Mouse (Mus musculus): ENCODE results near the gene Kank1. TPM values are rescaled to one million over a fixed set of nuclear protein-coding genes. Genes with fewer than 3 reads are reported as not detected.

The Kank1 gene
- total and polyA plus RNA-seq, 2 experiments: 31.7 to 33.6 TPM

DNA sequence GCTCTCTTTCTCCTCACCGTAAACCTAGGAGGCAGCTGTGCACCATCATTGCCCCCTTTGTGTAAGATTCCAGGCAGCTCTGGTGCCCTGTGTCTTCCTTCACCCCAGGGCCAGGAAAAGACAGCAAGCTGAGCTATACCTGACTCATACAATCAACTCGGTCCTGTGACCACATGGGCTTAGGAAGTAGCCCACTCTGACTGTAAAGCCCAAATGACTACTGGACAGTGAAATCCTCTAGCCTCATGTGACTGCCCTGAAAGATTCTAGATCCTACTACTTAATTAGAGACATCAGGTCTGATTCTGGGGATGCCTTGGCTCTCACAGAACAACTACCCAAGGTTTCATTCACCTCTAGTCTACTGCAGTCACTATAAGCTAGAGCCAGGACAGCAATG, 209.9 kb downstream of the Kank1 start:
- Histone ChIP-seq H3K27ac (replicated peaks; ENCODE audit: insufficient read depth, low read depth, low read length) (no peak overlapping the region), H3K4me1 (ENCODE audit: control insufficient read depth, insufficient read depth, low read length) (no peaks in the 10 kb centered on the region), H3K4me3 (ENCODE audit: insufficient read depth, low read depth, low read length) (no peak overlapping the region), H3K27me3 (ENCODE audit: control insufficient read depth, insufficient read depth, low read length) (no peaks in the 10 kb centered on the region), H3K9ac (ENCODE audit: low read depth, low read length) (no peak overlapping the region), H3K79me2 (ENCODE audit: control insufficient read depth, insufficient read depth, low read length) (no peaks in the 10 kb centered on the region), H3K36me3 (ENCODE audit: control insufficient read depth, insufficient read depth, low read length) (no peaks in the 10 kb centered on the region)
- WGBS: 73% methylated on average over 2 of the region's 2 CpGs
- no peak for TF ChIP-seq POLR2A (IDR thresholded peaks at IDR 0.05; ENCODE audit: extremely low read depth, insufficient read depth, low read length)
- no peak for TF ChIP-seq CTCF (IDR thresholded peaks at IDR 0.05; ENCODE audit: low read depth, low read length)
- DNase-seq (ENCODE audit: extremely low read depth, low read depth, low spot score): no peak

DNA sequence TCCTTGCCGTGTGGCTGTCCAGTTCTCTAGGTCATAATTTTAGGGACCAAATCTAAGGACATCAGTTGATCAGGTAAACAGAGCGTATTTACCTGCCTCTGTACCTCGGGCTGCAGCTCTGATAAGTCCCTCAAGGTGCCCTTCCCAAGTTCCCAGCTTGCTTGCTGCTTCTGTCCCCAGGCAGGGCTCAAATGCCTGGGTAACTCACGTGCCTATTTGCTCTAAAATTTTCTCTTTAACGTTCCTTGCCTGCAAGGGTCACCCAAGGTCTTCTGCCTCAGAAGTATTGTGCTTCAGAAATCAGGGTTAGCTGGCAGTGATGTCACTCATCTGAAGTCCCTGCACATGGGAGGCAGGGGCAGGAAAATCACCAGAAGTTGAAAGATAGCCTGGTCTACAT, 210.6 kb downstream of the Kank1 start:
- 32% methylated on average over 5 of the region's 5 CpGs for WGBS
- H3K27me3 ChIP-seq (ENCODE audit: control insufficient read depth, insufficient read depth, low read length): no peaks in the 10 kb centered on the region
- no peaks in the 10 kb centered on the region for H3K79me2 ChIP-seq (ENCODE audit: control insufficient read depth, insufficient read depth, low read length)
- no peak overlapping the region for H3K9ac ChIP-seq (ENCODE audit: low read depth, low read length)
- TF ChIP-seq POLR2A (IDR thresholded peaks at IDR 0.05; ENCODE audit: extremely low read depth, insufficient read depth, low read length) (no peak), CTCF (IDR thresholded peaks at IDR 0.05; ENCODE audit: low read depth, low read length) (no peak)
- H3K4me1 ChIP-seq (ENCODE audit: control insufficient read depth, insufficient read depth, low read length): no peaks in the 10 kb centered on the region
- no peak overlapping the region for H3K4me3 ChIP-seq (ENCODE audit: insufficient read depth, low read depth, low read length)
- DNase-seq (ENCODE audit: extremely low read depth, low read depth, low spot score): no peak
- no peak overlapping the region for H3K27ac ChIP-seq (replicated peaks; ENCODE audit: insufficient read depth, low read depth, low read length)
- no peaks in the 10 kb centered on the region for H3K36me3 ChIP-seq (ENCODE audit: control insufficient read depth, insufficient read depth, low read length)

DNA sequence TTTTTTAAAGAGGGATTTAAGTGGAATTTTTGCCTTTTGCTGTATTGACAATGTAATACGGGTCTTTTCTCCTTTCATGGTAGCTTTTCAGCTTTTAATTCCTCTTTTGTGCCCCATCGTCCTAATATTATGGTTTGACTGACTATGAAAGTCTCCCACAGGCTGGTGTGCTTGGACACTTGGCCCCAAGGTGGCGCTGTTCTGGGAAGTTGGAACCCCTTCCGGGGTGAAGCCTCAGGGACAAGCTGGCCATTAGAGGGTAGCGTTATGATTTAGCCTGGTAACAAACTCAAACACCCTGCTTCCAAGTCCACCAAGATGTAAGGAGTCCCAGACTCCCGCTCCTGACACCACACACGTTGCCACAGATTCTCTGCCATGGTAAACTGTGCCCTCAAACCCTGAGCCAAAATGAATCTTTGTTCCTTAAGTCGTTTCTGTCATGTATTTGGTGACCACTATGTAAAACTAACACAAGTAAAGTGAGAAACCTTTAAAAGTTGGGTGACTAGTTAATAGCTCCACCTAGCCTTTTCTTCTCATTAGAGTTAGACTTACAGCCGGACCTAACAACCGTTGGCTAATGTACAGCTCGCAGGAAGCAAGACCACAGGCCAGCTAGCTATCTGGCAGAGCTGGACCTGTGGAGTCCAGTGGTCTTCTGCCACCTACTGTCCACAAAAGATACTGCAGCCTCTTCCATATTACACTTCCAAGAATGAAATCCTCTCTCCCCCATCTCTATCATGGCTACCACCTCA, 214.3 kb downstream of the Kank1 start:
- Histone ChIP-seq H3K36me3 (ENCODE audit: control insufficient read depth, insufficient read depth, low read length) (no peaks in the 10 kb centered on the region), H3K9ac (ENCODE audit: low read depth, low read length) (no peak overlapping the region), H3K79me2 (ENCODE audit: control insufficient read depth, insufficient read depth, low read length) (no peaks in the 10 kb centered on the region), H3K27ac (replicated peaks; ENCODE audit: insufficient read depth, low read depth, low read length) (no peak overlapping the region), H3K27me3 (ENCODE audit: control insufficient read depth, insufficient read depth, low read length) (no peaks in the 10 kb centered on the region), H3K4me1 (ENCODE audit: control insufficient read depth, insufficient read depth, low read length) (no peaks in the 10 kb centered on the region), H3K4me3 (ENCODE audit: insufficient read depth, low read depth, low read length) (no peak overlapping the region)
- TF ChIP-seq CTCF (IDR thresholded peaks at IDR 0.05; ENCODE audit: low read depth, low read length): peak; percentile 77
- TF ChIP-seq POLR2A (IDR thresholded peaks at IDR 0.05; ENCODE audit: extremely low read depth, insufficient read depth, low read length): no peak
- WGBS: 52% methylated on average over 11 of the region's 11 CpGs
- DNase-seq (ENCODE audit: extremely low read depth, low read depth, low spot score): peak; percentile 30

DNA sequence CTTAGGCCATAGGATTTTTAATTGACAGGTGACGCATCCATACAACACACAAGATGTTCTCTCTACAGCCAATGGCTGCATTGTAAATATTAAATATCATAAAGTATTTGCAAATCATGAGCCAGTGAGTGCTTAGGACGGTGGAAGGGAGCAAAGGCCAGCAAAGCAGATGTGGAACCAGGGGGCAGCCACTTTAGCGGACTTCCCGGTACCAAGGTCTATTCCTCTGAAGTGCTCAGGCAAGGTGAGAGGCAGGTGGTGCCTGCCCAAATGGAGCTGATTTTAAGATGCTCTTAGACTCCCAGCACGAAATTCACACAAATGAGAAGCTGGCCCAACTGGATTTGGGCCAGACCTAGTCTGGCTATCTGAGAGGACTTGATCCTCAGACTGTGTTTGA, 216.4 kb downstream of the Kank1 start:
- no peaks in the 10 kb centered on the region for H3K79me2 ChIP-seq (ENCODE audit: control insufficient read depth, insufficient read depth, low read length)
- H3K9ac ChIP-seq (ENCODE audit: low read depth, low read length): no peak overlapping the region
- H3K4me3 ChIP-seq (ENCODE audit: insufficient read depth, low read depth, low read length): no peak overlapping the region
- H3K27me3 ChIP-seq (ENCODE audit: control insufficient read depth, insufficient read depth, low read length): no peaks in the 10 kb centered on the region
- 76% methylated on average over 5 of the region's 5 CpGs for WGBS
- H3K36me3 ChIP-seq (ENCODE audit: control insufficient read depth, insufficient read depth, low read length): no peaks in the 10 kb centered on the region
- TF ChIP-seq CTCF (IDR thresholded peaks at IDR 0.05; ENCODE audit: low read depth, low read length) (no peak), POLR2A (IDR thresholded peaks at IDR 0.05; ENCODE audit: extremely low read depth, insufficient read depth, low read length) (no peak)
- no peak overlapping the region for H3K27ac ChIP-seq (replicated peaks; ENCODE audit: insufficient read depth, low read depth, low read length)
- DNase-seq (ENCODE audit: extremely low read depth, low read depth, low spot score): no peak
- H3K4me1 ChIP-seq (ENCODE audit: control insufficient read depth, insufficient read depth, low read length): no peaks in the 10 kb centered on the region

DNA sequence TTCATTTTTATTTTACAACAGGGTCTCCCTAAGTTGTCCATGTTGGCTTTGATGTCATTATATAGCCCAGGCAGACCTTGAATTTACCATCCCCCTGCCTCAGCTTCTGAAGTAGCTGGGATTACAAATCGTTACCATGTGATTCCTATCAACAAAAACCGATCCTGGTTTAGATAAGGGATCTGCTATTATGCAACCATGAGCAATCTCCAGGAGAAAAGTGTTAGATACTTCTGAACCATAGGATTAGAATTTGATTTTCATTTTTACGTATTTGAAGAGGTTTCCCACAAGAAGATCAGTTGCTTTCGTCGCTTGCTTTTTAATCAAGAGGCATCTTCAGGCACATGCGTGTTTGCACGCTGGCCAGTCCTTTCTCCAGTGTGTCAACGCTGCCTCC, 224.0 kb downstream of the Kank1 start:
- H3K9ac ChIP-seq (ENCODE audit: low read depth, low read length): no peak overlapping the region
- no peak for DNase-seq (ENCODE audit: extremely low read depth, low read depth, low spot score)
- H3K4me1 ChIP-seq (ENCODE audit: control insufficient read depth, insufficient read depth, low read length): no peaks in the 10 kb centered on the region
- TF ChIP-seq POLR2A (IDR thresholded peaks at IDR 0.05; ENCODE audit: extremely low read depth, insufficient read depth, low read length) (no peak), CTCF (IDR thresholded peaks at IDR 0.05; ENCODE audit: low read depth, low read length) (no peak)
- H3K36me3 ChIP-seq (ENCODE audit: control insufficient read depth, insufficient read depth, low read length): no peaks in the 10 kb centered on the region
- 76% methylated on average over 8 of the region's 8 CpGs for WGBS
- H3K27me3 ChIP-seq (ENCODE audit: control insufficient read depth, insufficient read depth, low read length): no peaks in the 10 kb centered on the region
- no peak overlapping the region for H3K27ac ChIP-seq (replicated peaks; ENCODE audit: insufficient read depth, low read depth, low read length)
- H3K79me2 ChIP-seq (ENCODE audit: control insufficient read depth, insufficient read depth, low read length): no peaks in the 10 kb centered on the region
- no peak overlapping the region for H3K4me3 ChIP-seq (ENCODE audit: insufficient read depth, low read depth, low read length)

DNA sequence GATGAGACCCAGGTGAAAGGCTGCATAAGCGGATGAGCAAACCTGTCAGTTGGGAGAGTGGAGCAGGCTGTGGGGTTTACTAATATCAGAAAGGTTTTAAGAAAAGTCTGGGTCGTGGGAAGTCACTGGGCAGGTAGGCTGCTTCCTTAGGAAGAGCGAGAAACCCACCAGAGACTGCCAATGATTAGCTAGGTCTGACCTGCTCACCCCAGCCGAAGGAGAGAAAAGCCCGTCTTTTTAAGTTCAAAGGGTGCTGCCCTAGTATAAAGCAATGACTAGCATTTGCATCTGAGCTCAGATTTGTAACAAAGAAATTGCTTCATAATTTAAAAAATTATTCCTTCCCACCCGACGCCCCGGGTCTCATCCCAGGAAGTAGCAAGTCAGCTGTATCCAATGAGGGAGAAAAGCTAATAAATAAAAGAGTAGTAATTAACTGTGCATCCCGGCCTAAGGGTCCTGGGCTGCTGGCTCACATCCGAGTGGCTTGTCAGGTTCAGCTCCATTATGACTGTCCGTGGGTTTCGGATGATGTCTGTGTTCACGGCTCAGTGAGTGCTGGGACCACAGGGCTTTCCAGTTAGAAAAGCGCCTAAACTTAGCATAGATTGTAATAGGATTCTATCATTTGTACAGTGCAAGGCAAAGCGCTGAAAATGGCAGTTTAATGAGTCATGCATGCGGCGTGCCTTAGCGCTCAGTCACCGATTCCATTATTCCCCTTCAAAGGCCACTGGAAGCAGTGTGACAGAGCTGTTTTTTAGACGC, 225.0 kb downstream of the Kank1 start:
- Histone ChIP-seq H3K36me3 (ENCODE audit: control insufficient read depth, insufficient read depth, low read length) (no peaks in the 10 kb centered on the region), H3K9ac (ENCODE audit: low read depth, low read length) (no peak overlapping the region), H3K27me3 (ENCODE audit: control insufficient read depth, insufficient read depth, low read length) (no peaks in the 10 kb centered on the region), H3K4me3 (ENCODE audit: insufficient read depth, low read depth, low read length) (no peak overlapping the region), H3K79me2 (ENCODE audit: control insufficient read depth, insufficient read depth, low read length) (no peaks in the 10 kb centered on the region), H3K4me1 (ENCODE audit: control insufficient read depth, insufficient read depth, low read length) (no peaks in the 10 kb centered on the region), H3K27ac (replicated peaks; ENCODE audit: insufficient read depth, low read depth, low read length) (no peak overlapping the region)
- TF ChIP-seq POLR2A (IDR thresholded peaks at IDR 0.05; ENCODE audit: extremely low read depth, insufficient read depth, low read length) (no peak), CTCF (IDR thresholded peaks at IDR 0.05; ENCODE audit: low read depth, low read length) (no peak)
- 81% methylated on average over 20 of the region's 20 CpGs for WGBS
- no peak for DNase-seq (ENCODE audit: extremely low read depth, low read depth, low spot score)
